Mouse (Mus musculus): ENCODE data around the gene March4.

GRCm38 (mm10) chr1:72550317-72550716 is 13.6 kb upstream of the March4 start:
- no peak for TF ChIP-seq CTCF (IDR thresholded peaks at IDR 0.05; ENCODE audit: low read depth)
- no peak for TF ChIP-seq EP300 (IDR thresholded peaks at IDR 0.05; ENCODE audit: low read depth)
